Mouse (Mus musculus): Measurements from ENCODE around the gene Atp8b3. TPM values are rescaled to one million over a fixed set of nuclear protein-coding genes. Genes with fewer than 3 reads are reported as not detected.
A peak's percentile ranks its signal among the peaks of the same experiment; 100 is the strongest.

Gene Atp8b3
- total RNA-seq (2021): not detected

- peak; percentile 56 for DNase-seq (ENCODE audit: low spot score)
- intact Hi-C loops (cut with DNase I): no loop called here
Measured at GRCm38 (mm10) chr10:80538710-80539394, at the start of gene Atp8b3. TSS of gene Atp8b3 (minus strand) at chr10:80539124.

GRCm38 (mm10) chr10:80587305-80587657, 48.4 kb upstream of the Atp8b3 start:
- no peak for DNase-seq (ENCODE audit: low spot score)
- intact Hi-C loops (cut with DNase I): no loop called here

GRCm38 (mm10) chr10:80586407-80587304, 47.7 kb upstream of the Atp8b3 start:
- DNase-seq (ENCODE audit: low spot score): no peak

GRCm38 (mm10) chr10:80585581-80585980, 46.7 kb upstream of the Atp8b3 start:
- no peak for DNase-seq (ENCODE audit: low spot score)
- intact Hi-C loops (cut with DNase I): no loop called here

More at GRCm38 (mm10) chr10:80586407-80587304, 47.7 kb upstream of the Atp8b3 start:
- intact Hi-C loops (cut with DNase I): no loop called here

GRCm38 (mm10) chr10:80584642-80585552, 46.0 kb upstream of the Atp8b3 start:
- DNase-seq (ENCODE audit: low spot score): no peak
- intact Hi-C loops (cut with DNase I): no loop called here

- DNase-seq (ENCODE audit: low spot score): no peak
Measured at GRCm38 (mm10) chr10:80584045-80584488, 45.1 kb upstream of the Atp8b3 start.

GRCm38 (mm10) chr10:80583047-80583446, 44.1 kb upstream of the Atp8b3 start:
- DNase-seq (ENCODE audit: low spot score): no peak
- intact Hi-C loops (cut with DNase I): no loop called here

More at GRCm38 (mm10) chr10:80584045-80584488, 45.1 kb upstream of the Atp8b3 start:
- intact Hi-C loops (cut with DNase I): no loop called here

- no peak for DNase-seq (ENCODE audit: low spot score)
- intact Hi-C loops (cut with DNase I): no loop called here
Measured at GRCm38 (mm10) chr10:80578911-80579310, 40.0 kb upstream of the Atp8b3 start.

- DNase-seq (ENCODE audit: low spot score): peak; percentile 77
- intact Hi-C loops (cut with DNase I): no loop called here
Measured at GRCm38 (mm10) chr10:80578131-80578750, 39.3 kb upstream of the Atp8b3 start.

GRCm38 (mm10) chr10:80577195-80578130, 38.5 kb upstream of the Atp8b3 start, which contains the start of gene Klf16:
TSS of gene Klf16 (minus strand) at chr10:80577321.
- peak; percentile 96 for DNase-seq (ENCODE audit: low spot score)
- intact Hi-C loops (cut with DNase I): no loop called here

- intact Hi-C loops (cut with DNase I): no loop called here
- DNase-seq (ENCODE audit: low spot score): no peak
Measured at GRCm38 (mm10) chr10:80576351-80577194, 37.6 kb upstream of the Atp8b3 start.

- no peak for DNase-seq (ENCODE audit: low spot score)
- intact Hi-C loops (cut with DNase I): no loop called here
Measured at GRCm38 (mm10) chr10:80575925-80576324, 37.0 kb upstream of the Atp8b3 start.

GRCm38 (mm10) chr10:80574896-80575295, 36.0 kb upstream of the Atp8b3 start:
- intact Hi-C loops (cut with DNase I): no loop called here
- DNase-seq (ENCODE audit: low spot score): no peak

- intact Hi-C loops (cut with DNase I): no loop called here
- DNase-seq (ENCODE audit: low spot score): no peak
Measured at GRCm38 (mm10) chr10:80573944-80574343, 35.0 kb upstream of the Atp8b3 start.

- intact Hi-C loops (cut with DNase I): no loop called here
- no peak for DNase-seq (ENCODE audit: low spot score)
Measured at GRCm38 (mm10) chr10:80572477-80572876, 33.6 kb upstream of the Atp8b3 start.

GRCm38 (mm10) chr10:80570871-80571836, 32.2 kb upstream of the Atp8b3 start:
- intact Hi-C loops (cut with DNase I): no loop called here
- DNase-seq (ENCODE audit: low spot score): no peak
